Mouse (Mus musculus): Measurements from ENCODE around the gene Asic4. TPM values are rescaled to one million over a fixed set of nuclear protein-coding genes. Genes with fewer than 3 reads are reported as not detected.

Asic4 gene
- total RNA-seq (2015) (not detected in 2 replicates), total RNA-seq (2017) (not detected in 2 replicates)

DNA sequence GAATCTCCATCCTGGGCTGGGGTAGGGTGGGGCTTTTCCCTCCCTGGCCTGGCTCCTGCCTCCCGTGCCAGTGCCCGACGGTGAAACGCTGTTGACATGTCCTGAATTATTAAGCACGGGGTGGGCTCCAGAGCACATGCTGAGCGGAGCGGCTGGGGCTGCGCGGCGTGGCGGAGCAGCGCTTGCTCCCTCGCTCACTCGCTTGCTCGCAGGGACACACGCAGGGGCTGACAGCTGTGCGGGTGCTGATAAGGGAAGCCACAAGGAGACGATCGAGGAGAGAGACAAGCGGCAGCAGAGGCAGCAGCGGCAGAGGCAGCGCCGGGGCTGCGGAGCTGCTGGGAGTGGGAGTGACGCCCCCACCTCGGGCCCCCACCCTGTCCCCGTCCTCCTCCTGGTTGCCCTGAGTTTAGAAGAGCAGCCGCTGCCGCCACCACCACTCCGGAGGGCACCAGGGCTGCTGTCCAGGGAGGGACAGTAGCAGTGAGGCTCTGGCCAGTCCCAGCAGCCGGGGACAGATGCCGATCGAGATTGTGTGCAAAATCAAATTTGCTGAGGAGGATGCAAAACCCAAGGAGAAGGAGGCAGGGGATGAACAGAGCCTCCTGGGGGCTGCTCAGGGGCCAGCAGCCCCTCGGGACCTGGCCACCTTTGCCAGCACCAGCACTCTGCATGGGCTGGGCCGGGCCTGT, at the start of gene Asic4:
Asic4 (plus strand) TSS at position 123 of the 692 bp plus-strand sequence.
- ATAC-seq (ENCODE audit: poor library complexity, severe bottlenecking): 0 out of 2 replicates have a peak, but pooled peaks have one; percentile 39

DNA sequence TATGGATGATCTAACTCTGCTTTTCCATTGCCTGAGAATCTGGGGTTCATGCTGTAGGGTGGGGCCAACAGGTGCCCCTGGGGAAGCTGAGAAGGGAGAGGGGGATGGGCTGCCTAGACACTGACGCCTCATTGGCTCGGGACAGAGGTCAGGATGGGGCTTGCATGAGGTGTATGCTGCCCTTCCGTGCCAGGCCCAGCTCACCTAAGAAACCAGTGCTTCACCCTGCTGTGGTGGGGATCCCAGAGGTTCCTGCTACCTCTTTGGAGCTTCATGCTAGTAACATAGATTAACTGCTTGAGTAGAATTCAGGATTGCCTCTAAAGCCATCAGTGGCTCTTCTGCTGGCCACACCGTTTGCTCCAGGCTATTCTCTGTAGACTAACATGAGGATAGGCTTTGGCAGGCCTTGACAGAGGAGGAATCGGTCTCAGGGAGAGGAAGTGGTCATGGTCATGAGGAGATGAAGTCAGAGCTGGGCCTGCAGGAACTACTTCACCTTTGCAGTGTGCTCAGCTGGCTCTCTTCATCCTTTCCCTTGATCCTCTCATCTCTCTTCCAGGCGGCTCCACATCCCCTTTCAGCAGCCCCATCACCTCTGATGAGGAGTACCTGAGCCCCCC, 49.6 kb upstream of the Asic4 start:
- no peak for ATAC-seq (ENCODE audit: poor library complexity, severe bottlenecking)

DNA sequence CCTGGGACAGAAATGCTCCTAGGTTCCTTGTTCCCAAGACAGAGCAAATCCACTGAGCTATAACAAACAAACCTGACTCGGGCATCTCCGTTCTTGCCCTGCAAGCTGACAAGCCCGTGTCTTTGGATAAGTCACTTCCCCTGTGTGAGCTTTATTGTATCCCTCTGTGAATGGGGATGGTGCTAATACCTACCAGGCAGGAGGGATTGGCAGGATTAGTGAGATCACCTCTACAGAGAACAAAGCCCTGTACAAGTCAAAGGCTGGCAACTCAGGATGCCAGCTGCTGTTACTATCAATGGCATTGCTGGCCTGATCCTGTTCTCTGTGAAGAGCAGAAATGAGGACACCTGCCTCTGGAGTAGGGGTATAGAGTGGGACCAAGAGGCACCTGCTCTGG, 44.7 kb upstream of the Asic4 start:
- no peak for ATAC-seq (ENCODE audit: poor library complexity, severe bottlenecking)

DNA sequence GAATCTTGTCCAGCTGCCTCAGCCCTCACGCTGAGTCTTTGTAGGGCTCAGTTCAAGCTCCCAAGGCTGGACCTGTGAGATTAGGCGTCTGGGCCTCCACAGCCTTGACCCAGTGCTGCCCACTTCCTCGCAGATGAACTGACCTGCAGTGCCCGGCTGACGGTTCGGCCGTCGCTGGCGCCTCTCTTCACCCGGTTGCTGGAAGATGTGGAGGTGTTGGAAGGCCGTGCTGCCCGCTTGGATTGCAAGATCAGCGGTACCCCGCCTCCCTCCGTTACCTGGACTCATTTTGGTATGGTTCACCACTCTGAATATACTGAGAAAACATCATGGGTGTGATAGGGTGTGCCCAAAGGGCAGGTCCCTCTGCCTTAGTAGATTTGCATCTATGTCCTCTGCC, 44.1 kb upstream of the Asic4 start:
- ATAC-seq (ENCODE audit: poor library complexity, severe bottlenecking): no peak

DNA sequence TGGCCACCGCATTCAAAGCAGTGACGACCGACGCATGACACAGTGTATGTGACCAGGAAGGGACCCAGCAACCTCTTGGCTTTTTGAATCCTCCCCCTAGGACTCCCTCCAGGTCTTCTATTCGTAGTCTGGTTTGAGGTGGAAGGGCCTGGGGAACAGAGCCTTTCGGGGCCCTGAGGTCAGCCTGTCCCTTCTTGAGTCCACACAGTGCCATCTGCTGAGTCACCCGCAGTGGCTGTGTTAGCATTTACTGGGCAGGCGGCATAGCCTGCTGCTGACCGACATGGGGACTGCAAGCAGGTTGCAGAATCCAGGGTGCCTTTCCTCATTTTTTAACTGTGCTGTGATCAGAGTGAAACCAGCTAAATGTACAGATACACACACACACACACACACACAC, 43.2 kb upstream of the Asic4 start:
- ATAC-seq (ENCODE audit: poor library complexity, severe bottlenecking): no peak

DNA sequence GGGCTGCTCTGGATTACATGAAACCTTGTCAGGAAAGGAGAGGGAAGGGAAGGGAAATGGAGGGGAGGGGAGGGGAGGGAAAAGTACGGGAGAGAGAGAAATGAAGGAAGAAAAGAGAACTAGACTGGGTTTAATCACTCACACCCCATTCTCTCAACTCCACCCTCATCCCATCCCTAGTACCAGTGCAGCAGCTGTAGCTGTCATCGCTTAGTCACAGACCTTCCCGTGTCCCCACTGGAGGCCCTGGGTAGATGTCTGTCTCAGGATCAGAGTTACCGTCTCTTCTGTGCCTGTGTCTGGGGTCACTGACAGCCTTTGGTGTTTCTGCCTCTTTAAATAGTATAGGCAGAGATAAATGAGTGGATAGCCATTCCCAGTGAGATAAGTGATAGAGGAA, 42.0 kb upstream of the Asic4 start:
- no peak for ATAC-seq (ENCODE audit: poor library complexity, severe bottlenecking)

DNA sequence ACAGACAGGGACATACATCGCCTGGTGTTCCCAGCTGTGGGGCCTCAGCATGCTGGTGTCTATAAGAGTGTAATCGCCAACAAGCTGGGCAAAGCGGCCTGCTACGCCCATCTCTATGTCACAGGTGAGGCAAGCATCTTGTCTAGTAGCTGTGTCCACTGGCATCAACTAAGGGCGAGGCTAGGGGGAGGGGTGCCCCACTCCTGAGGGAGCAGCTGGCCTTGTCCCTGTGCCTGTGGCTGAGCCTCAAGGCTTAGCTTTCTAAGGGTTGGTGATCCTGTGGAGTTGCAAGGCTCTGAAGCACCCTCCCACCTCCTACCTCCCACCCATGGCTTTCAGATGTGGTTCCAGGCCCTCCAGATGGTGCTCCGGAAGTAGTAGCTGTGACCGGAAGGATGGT, 40.3 kb upstream of the Asic4 start:
- ATAC-seq (ENCODE audit: poor library complexity, severe bottlenecking): no peak

DNA sequence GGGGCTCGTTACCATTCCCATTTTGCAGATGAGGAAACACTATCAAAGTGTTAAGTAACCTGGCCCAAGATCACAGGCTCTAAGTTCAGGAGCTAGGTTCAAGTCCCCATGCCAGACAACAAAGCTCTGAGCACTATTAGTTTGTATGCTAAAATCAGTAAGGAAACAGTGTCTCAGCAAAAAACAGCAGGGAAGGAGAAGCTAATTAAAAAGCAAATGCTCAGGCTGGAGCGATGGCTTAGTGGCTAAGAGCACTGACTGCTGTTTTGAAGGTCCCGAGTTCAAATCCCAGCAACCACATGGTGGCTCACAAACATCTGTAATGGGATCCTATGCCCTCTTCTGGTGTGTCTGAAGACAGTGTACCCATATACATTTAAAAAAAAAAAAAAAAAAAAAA, 38.0 kb upstream of the Asic4 start:
- no peak for ATAC-seq (ENCODE audit: poor library complexity, severe bottlenecking)

DNA sequence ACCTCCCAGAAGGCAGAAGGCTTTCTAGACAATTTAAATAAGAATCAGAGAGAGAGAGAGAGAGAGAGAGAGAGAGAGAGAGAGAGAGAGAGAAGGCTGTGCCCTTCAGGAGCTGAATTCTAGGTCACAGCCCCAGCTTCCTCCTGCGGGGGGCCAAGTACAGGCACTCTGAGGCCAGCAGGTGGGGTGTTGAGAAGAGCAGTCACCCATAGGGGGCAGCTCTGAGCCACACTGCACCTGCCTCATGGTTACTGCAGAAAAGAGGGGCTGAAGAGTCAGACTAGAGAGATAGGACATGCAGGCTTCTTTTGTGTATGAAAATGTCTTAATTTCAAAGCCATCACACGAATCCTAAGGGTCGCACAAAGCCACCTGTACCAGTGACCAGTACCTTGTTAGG, 36.5 kb upstream of the Asic4 start:
- no peak for ATAC-seq (ENCODE audit: poor library complexity, severe bottlenecking)

DNA sequence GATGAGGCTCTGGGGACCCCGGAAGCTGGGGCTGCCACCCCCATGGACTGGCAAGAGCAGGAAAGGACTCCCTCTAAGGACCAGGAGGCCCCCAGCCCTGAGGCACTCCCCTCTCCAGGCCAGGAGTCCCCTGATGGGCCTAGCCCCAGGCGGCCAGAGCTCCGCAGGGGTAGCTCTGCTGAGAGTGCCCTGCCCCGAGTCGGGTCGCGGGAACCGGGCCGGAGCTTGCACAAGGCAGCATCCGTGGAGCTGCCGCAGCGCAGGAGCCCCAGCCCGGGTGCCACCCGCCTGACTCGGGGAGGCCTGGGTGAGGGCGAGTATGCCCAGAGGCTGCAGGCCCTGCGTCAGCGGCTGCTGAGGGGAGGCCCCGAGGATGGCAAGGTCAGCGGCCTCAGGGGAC, 28.4 kb upstream of the Asic4 start:
- ATAC-seq (ENCODE audit: poor library complexity, severe bottlenecking): no peak

DNA sequence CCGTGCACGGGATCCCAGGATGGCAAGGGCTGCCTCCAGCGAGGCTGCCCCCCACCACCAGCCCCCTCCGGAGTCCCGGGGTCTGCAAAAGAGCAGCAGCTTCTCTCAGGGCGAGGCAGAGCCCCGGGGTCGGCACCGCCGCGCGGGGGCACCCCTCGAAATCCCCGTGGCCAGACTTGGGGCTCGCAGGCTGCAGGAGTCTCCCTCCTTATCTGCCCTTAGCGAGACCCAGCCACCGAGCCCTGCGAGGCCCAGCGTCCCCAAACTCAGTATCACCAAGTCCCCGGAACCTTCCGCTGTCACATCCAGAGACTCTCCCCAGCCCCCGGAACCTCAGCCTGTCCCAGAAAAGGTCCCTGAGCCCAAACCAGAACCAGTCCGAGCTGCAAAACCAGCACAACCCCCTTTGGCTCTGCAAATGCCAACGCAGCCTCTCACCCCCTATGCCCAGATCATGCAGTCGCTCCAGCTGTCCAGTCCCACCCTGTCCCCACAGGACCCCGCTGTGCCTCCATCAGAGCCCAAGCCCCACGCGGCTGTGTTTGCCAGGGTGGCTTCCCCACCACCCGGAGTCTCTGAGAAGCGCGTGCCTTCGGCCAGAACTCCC, 27.9 kb upstream of the Asic4 start:
- no peak for ATAC-seq (ENCODE audit: poor library complexity, severe bottlenecking)

DNA sequence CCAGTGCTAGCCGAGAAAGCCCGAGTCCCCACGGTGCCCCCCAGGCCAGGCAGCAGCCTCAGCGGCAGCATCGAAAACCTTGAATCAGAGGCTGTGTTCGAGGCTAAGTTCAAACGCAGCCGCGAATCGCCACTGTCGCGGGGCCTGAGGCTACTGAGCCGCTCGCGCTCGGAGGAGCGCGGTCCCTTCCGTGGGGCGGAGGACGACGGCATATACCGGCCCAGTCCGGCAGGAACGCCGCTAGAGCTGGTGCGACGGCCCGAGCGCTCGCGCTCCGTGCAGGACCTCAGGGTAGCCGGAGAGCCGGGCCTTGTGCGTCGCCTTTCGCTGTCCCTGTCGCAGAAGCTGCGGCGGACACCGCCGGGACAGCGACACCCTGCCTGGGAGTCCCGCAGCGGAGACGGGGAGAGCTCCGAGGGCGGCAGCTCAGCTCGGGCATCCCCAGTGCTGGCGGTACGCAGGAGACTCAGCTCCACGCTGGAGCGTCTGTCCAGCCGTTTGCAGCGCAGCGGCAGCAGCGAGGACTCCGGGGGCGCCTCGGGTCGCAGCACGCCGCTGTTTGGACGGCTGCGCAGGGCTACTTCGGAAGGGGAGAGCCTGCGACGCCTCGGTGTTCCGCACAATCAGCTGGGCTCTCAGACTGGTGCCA, 27.3 kb upstream of the Asic4 start:
- no peak for ATAC-seq (ENCODE audit: poor library complexity, severe bottlenecking)

DNA sequence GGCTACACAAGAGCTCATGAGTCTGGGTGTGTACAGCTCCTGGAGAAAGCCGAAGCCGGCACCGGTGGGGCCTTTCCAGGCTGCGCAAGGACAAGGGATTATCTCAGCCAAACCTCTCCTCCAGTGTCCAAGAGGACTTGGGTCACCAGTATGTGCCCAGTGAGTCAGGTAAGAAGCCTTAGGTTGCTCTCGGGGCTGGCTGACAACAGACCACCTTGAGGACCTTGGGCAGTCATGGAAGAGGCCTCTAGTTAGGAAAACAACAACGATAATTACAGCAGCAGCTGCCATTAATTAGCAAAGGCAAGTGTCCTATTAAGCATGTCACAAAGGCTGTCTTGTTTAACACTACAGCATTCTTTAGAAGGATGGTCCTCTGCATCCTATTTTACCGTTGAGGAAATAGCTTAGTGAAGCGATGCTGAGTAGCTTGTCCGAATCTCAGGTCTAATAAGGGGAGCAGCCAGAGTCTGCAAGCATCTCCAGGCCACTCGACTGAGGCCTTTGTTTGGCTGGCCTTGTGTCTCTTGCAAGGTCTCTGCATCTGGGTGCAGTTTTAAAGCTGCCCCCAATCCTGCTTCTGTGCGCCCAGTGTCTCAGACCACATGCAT, 26.4 kb upstream of the Asic4 start:
- no peak for ATAC-seq (ENCODE audit: poor library complexity, severe bottlenecking)

DNA sequence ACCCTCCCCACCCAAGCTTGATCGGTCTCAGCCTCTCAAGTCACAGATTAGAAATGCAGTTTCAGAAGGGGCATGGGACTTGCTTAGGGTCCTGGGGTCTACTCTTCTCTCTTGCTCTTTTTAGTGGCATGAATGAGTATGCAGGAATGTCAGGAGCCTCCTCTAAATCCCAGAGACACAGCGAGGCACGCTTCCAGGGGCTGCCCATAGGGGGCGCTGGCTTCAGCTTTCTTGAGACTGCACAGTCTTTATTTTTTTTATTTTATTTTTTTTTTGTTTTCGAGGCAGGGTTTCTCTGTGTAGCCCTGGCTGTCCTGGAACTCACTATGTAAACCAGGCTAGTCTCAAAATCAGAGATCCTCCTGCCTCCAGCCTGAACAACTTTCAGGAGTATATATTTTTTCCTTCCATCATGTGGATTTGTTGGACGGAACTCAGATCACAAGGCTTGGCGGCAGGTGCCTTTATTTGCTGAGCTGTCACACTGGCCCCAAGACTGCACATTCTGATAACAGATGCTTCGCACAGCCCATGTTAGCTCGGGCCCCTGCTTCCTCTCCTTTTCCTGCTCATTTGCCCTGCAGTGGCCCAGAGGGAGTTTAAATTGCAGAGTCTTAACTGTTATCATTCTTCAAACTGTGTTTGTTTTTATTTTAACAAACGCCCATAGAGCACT, 24.3 kb upstream of the Asic4 start:
- no peak for ATAC-seq (ENCODE audit: poor library complexity, severe bottlenecking)

DNA sequence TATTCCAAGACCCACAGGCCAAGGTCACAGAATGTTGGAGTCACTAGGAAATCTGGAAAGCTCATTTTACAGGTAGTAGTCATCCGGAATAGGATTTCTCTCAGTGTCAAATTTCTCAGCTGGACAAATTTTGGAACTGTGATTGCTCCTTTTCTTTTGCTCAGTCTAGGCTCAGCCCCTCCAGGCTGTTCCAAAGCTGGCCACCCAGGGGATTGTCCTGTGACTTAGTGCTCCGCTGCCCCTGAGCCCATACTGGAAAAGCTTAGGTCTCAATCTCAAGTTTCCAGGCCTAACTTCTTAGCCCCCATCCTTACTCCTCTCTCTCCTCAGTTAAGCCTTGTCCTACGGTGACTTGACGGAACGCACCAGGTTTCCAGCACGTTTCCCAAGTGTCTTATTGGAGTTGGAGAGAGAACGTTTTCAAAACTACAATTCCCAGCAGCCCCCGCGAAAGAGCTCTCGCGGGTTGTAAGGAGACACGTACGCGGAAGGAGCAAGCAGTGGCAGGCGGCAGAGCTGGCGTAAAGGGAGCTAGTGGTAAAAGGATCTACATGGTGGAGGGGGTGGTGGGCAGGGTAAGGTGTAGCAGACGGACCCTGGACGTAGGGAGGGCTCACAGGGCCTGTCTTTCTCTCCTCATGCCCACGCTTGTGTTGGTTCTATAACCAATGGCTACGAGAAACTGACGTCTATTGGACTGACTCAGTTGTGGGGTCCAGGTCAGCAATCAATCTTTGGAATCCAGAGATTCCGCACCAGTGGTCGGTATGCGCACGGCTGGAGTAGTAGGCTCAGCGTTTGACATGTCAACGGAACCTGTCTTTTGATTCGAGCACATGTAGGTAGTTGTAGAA, 14.5 kb upstream of the Asic4 start, which contains the start of gene Gmppa:
Gmppa (plus strand) TSS at position 456 of the 854 bp plus-strand sequence.
- peak; percentile 96 for ATAC-seq (ENCODE audit: poor library complexity, severe bottlenecking)

DNA sequence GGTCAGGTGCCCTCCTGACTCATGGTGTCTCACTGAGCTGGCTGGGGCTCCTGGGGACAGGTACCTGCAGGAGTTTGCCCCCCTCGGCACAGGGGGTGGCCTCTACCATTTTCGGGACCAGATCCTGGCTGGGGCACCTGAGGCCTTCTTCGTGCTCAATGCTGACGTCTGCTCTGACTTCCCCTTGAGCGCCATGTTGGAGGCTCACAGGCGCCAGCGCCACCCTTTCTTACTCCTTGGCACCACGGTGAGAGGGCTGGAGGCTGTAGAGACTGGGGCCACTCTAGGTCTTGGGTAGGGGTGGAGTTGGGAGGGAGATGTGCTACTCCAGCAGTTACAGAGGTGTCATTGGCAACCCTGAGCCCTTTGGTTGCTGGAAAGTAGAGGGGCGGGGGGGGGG, 11.5 kb upstream of the Asic4 start:
- ATAC-seq (ENCODE audit: poor library complexity, severe bottlenecking): no peak

DNA sequence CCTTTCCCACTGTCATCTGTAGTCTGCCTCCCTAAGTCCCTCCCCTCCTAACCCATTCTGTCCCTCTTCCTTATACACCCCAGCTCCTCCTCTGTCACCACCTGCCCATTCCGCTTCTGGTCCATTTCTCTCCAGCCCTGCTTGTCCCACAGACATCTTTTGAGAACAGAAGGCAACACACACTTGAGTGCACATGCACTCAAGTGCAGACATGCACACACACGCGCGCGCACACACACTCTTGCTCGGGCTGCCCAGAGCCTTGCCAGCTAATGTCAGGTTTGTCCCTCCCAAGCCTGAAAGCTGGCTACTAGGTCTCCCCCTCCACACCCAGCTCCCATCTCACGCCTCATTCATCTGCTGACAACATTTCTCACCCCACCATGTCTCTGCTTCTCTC, 9.6 kb upstream of the Asic4 start:
- no peak for ATAC-seq (ENCODE audit: poor library complexity, severe bottlenecking)

DNA sequence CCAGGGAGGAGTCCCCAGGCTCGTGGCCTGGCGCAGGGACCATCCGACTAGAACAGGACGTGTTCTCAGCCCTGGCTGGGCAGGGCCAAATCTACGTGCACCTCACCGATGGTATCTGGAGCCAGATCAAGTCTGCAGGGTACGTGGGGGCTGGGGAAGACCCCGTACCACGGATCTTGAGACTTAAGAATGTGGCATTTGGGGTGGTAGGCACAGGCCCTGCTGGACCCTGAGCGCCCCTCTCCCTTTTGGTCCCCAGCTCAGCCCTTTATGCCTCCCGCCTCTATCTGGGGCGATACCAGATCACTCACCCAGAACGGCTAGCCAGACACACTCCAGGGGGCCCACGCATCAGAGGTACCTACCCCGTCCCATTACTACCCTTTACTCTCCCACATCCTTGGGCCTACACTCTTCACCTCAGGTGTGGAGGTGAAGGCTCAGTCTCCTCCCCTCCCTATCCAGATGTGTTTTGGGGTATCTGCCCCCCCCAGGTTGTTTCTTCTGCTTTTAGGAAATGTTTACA, 8.7 kb upstream of the Asic4 start:
- no peak for ATAC-seq (ENCODE audit: poor library complexity, severe bottlenecking)

DNA sequence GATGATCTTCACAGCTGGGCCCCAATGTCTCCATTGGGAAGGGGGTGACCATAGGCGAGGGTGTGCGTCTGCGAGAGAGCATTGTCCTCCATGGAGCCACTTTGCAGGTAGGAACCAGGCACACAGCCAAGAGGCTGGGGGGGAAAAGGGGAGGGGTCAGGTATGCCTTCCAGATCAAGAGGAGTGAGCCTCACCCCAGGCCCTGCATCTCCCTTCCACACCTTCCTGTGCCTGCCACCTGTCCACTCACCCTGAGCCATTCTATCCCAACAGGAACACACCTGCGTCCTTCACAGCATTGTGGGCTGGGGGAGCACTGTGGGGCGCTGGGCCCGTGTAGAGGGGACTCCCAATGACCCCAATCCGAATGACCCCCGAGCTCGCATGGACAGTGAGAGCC, 8.1 kb upstream of the Asic4 start:
- ATAC-seq (ENCODE audit: poor library complexity, severe bottlenecking): no peak

DNA sequence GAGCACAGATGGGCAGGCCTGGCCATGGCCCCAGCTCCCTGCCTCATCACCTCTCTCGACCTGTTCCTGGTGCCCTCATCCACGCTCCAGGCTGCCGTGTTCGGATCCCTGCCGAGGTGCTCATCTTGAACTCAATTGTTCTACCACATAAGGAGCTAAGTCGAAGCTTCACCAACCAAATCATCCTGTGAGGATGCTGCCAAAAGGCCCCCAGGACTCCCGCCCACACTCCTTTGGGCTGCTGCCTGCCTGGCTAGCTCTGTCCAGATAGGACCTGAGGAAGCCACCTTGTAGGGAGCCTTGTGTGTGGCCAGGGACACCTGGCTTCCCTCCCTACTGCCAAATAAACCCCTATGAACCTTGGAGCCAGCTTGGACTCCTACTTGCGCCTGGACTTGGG, 7.4 kb upstream of the Asic4 start:
- ATAC-seq (ENCODE audit: poor library complexity, severe bottlenecking): no peak
